27 mouse cellular contexts compared by ENCODE assay signal in the genomic region with DNA sequence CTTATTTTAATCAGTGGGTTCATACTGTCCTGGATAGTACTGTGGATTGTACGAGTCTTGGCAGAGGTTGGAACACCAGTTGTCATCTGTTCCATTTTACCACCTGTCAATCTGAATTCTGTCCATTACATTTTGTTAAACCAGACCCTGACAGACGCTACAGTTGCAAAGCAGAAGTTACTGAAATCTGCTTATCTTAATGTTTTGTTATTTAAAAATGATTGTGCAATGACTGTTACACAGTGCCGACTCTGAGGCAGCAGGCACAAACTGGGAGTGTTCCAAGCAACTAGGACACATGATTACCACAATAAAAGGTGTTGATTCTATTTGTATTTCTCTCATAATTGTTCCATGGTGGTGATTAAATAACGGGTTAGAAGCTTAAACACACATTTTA.
DNase-seq lines count a peak whose midpoint lies in the region; ATAC-seq and TF ChIP-seq lines count a peak whose summit lies in the region.
"Had no signal": no experiment of that assay in that cellular context is flagged by ENCODE, and none has a peak within 500 bp of the region (broad histone marks: within the 10 kb centered on the region; RNA-seq: fewer than 3 reads in every experiment).

No protein-coding gene starts in this region.

- 59% methylated on average over 4 of the region's 4 CpGs for WGBS in forebrain, embryonic 14.5 days
- 84% methylated on average over 4 of the region's 4 CpGs for WGBS in forebrain, embryonic 10.5 days
- WGBS in forebrain, embryonic 16.5 days: 53% methylated on average over 4 of the region's 4 CpGs
- 85% methylated on average over 4 of the region's 4 CpGs for WGBS in kidney, embryonic 14.5 days

- no peak overlapping the region for H3K4me2 ChIP-seq in forebrain, embryonic 14.5 days (ENCODE audit: low read length)
- no peak overlapping the region for H3K4me2 ChIP-seq in forebrain, embryonic 16.5 days (ENCODE audit: low read length)
- no peak overlapping the region for H3K4me2 ChIP-seq in kidney, embryonic 14.5 days (replicated peaks; ENCODE audit: low read depth, low read length)
- H3K4me2 ChIP-seq: heart, embryonic 15.5 days; hindbrain, embryonic 14.5 days; neural tube, embryonic 13.5 days had no signal

- peak; percentile 47 to 61; a peak in 3 of 4 replicates for TF ChIP-seq EP300 in MEL (IDR thresholded peaks at IDR 0.05; ENCODE audit: low read depth in 1 of 2, low read length in 2 of 2)

- no peak for TF ChIP-seq RAD21 in MEL (IDR thresholded peaks at IDR 0.05; ENCODE audit: low read depth, low read length)

- no peaks in the 10 kb centered on the region for H3K36me3 ChIP-seq in forebrain, embryonic 14.5 days (ENCODE audit: control insufficient read depth, insufficient read depth, low read length)
- no peaks in the 10 kb centered on the region for H3K36me3 ChIP-seq in forebrain, embryonic 10.5 days (replicated peaks)
- no peaks in the 10 kb centered on the region for H3K36me3 ChIP-seq in MEL (ENCODE audit: control insufficient read depth in 1 of 2, insufficient read depth in 2 of 2, low read length in 2 of 2)
- no peaks in the 10 kb centered on the region for H3K36me3 ChIP-seq in forebrain, embryonic 16.5 days (ENCODE audit: control insufficient read depth, insufficient read depth)
- no peaks in the 10 kb centered on the region for H3K36me3 ChIP-seq in kidney, embryonic 14.5 days (ENCODE audit: control insufficient read depth, insufficient read depth, low read length)
- H3K36me3 ChIP-seq: embryonic facial prominence, embryonic 10.5 days; heart, embryonic 15.5 days; midbrain, embryonic 10.5 days; neural tube, embryonic 13.5 days had no signal

- no peak for TF ChIP-seq CTCF in MEL (IDR thresholded peaks at IDR 0.05 in 2 of 3, conservative IDR thresholded peaks at IDR 0.05 in 1 of 3; ENCODE audit: control insufficient read depth in 1 of 3, insufficient read depth in 1 of 3, low read depth in 2 of 3, low read length in 3 of 3, poor library complexity in 1 of 3, severe bottlenecking in 1 of 3)

- ATAC-seq in forebrain, embryonic 14.5 days: no peak; the same call in 1 of the 2 replicates
- ATAC-seq in forebrain, embryonic 16.5 days: peak; percentile 47; the same call in 1 of the 2 replicates
- ATAC-seq in kidney, embryonic 14.5 days (ENCODE audit: low FRiP score, low TSS enrichment): no peak
- ATAC-seq: CD4-positive, CD25-positive, alpha-beta regulatory T cell, adult 4 months; inflammation-experienced regulatory T-cells, adult 6 months; midbrain, embryonic 16.5 days; Patski had no signal

- no peaks in the 10 kb centered on the region for H3K4me1 ChIP-seq in forebrain, embryonic 14.5 days (ENCODE audit: control insufficient read depth, insufficient read depth, low read length)
- H3K4me1 ChIP-seq in forebrain, embryonic 10.5 days: no peaks in the 10 kb centered on the region
- no peaks in the 10 kb centered on the region for H3K4me1 ChIP-seq in MEL (ENCODE audit: control insufficient read depth in 1 of 2, insufficient read depth in 2 of 2, low read length in 2 of 2)
- H3K4me1 ChIP-seq in forebrain, embryonic 16.5 days (replicated peaks; ENCODE audit: control insufficient read depth, insufficient read depth, low read length): no peaks in the 10 kb centered on the region
- no peaks in the 10 kb centered on the region for H3K4me1 ChIP-seq in kidney, embryonic 14.5 days (ENCODE audit: control insufficient read depth, insufficient read depth, low read length)
- H3K4me1 ChIP-seq: embryonic facial prominence, embryonic 10.5 days; heart, embryonic 15.5 days; midbrain, embryonic 10.5 days; neural tube, embryonic 13.5 days had no signal

- H3K4me3 ChIP-seq in forebrain, embryonic 14.5 days (ENCODE audit: low read depth, low read length): no peak overlapping the region
- no peak overlapping the region for H3K4me3 ChIP-seq in forebrain, embryonic 10.5 days
- no peak overlapping the region for H3K4me3 ChIP-seq in MEL (ENCODE audit: control insufficient read depth in 1 of 2, insufficient read depth in 1 of 2, low read depth in 2 of 2, low read length in 2 of 2)
- no peak overlapping the region for H3K4me3 ChIP-seq in forebrain, embryonic 16.5 days (replicated peaks; ENCODE audit: low read length)
- no peak overlapping the region for H3K4me3 ChIP-seq in kidney, embryonic 14.5 days (ENCODE audit: low read length)
- H3K4me3 ChIP-seq: embryonic facial prominence, embryonic 10.5 days; heart, embryonic 15.5 days; left cerebral cortex, adult 2 months; midbrain, embryonic 10.5 days; myocyte; neural tube, embryonic 13.5 days had no signal

- H3K27me3 ChIP-seq in forebrain, embryonic 14.5 days (replicated peaks; ENCODE audit: control insufficient read depth, insufficient read depth, low read length): no peaks in the 10 kb centered on the region
- no peaks in the 10 kb centered on the region for H3K27me3 ChIP-seq in forebrain, embryonic 10.5 days (ENCODE audit: poor library complexity, severe bottlenecking)
- H3K27me3 ChIP-seq in MEL (ENCODE audit: control insufficient read depth in 1 of 2, insufficient read depth in 2 of 2, low read length in 2 of 2): no peaks in the 10 kb centered on the region
- H3K27me3 ChIP-seq in forebrain, embryonic 16.5 days (replicated peaks; ENCODE audit: control insufficient read depth, insufficient read depth, low read length): no peaks in the 10 kb centered on the region
- no peaks in the 10 kb centered on the region for H3K27me3 ChIP-seq in kidney, embryonic 14.5 days (ENCODE audit: control insufficient read depth, insufficient read depth, low read length)
- H3K27me3 ChIP-seq: heart, embryonic 15.5 days; neural tube, embryonic 13.5 days; Patski had no signal

- peak; percentile 45 for DNase-seq in forebrain, embryonic 14.5 days (ENCODE audit: low spot score)
- no peak for DNase-seq in forebrain, embryonic 10.5 days (ENCODE audit: extremely low spot score, low spot score)
- DNase-seq in MEL (ENCODE audit: low read depth, low spot score): peak; percentile 31
- DNase-seq in layer of hippocampus, adult 9-10 months (ENCODE audit: low spot score): peak; percentile 82
- DNase-seq in kidney, postnatal 25 days: no peak
- no peak for DNase-seq in kidney, postnatal 4 days
- DNase-seq: adrenal gland, adult 2 months; cerebellum, adult 9-11 months; gastrocnemius, postnatal 25 days; heart, postnatal 4 days; kidney, adult 2 months; right cerebral cortex, postnatal 25 days had no signal

- H3K27ac ChIP-seq in forebrain, embryonic 14.5 days (ENCODE audit: low read depth, low read length): no peak overlapping the region
- no peak overlapping the region for H3K27ac ChIP-seq in forebrain, embryonic 10.5 days
- H3K27ac ChIP-seq in MEL (ENCODE audit: control insufficient read depth, low read depth, low read length): no peak overlapping the region
- no peak overlapping the region for H3K27ac ChIP-seq in forebrain, embryonic 16.5 days (ENCODE audit: low read length)
- no peak overlapping the region for H3K27ac ChIP-seq in kidney, embryonic 14.5 days (ENCODE audit: low read depth, low read length)
- H3K27ac ChIP-seq: embryonic facial prominence, embryonic 10.5 days; heart, embryonic 15.5 days; hindbrain, embryonic 14.5 days; left cerebral cortex, adult 2 months; liver, embryonic 14.5 days; macrophage; midbrain, embryonic 10.5 days; neural tube, embryonic 13.5 days had no signal

- no peaks in the 10 kb centered on the region for H3K79me2 ChIP-seq in MEL (ENCODE audit: control insufficient read depth, insufficient read depth, low read length, poor library complexity)

- no peaks in the 10 kb centered on the region for H3K9me3 ChIP-seq in forebrain, embryonic 14.5 days (replicated peaks; ENCODE audit: control insufficient read depth, low read length)
- H3K9me3 ChIP-seq in forebrain, embryonic 10.5 days: no peaks in the 10 kb centered on the region
- H3K9me3 ChIP-seq in MEL (replicated peaks; ENCODE audit: insufficient read depth, low read length): no peaks in the 10 kb centered on the region
- no peaks in the 10 kb centered on the region for H3K9me3 ChIP-seq in forebrain, embryonic 16.5 days (ENCODE audit: control insufficient read depth, low read length)
- H3K9me3 ChIP-seq in kidney, embryonic 14.5 days (ENCODE audit: control insufficient read depth, low read length): no peaks in the 10 kb centered on the region
- H3K9me3 ChIP-seq: embryonic facial prominence, embryonic 10.5 days; heart, embryonic 15.5 days; midbrain, embryonic 10.5 days; neural tube, embryonic 13.5 days had no signal

- no peak overlapping the region for H3K9ac ChIP-seq in forebrain, embryonic 14.5 days (ENCODE audit: low read length)
- H3K9ac ChIP-seq in MEL (ENCODE audit: control insufficient read depth, low read depth, low read length, poor library complexity, severe bottlenecking): no peak overlapping the region
- no peak overlapping the region for H3K9ac ChIP-seq in forebrain, embryonic 16.5 days (replicated peaks; ENCODE audit: low read depth, low read length)
- no peak overlapping the region for H3K9ac ChIP-seq in kidney, embryonic 14.5 days (ENCODE audit: low read depth, low read length)
- H3K9ac ChIP-seq: heart, embryonic 15.5 days; hindbrain, embryonic 14.5 days; liver, embryonic 14.5 days; neural tube, embryonic 13.5 days had no signal

- TF ChIP-seq POLR2A in MEL (IDR thresholded peaks at IDR 0.05; ENCODE audit: control insufficient read depth in 1 of 2, insufficient read depth in 1 of 2, low read depth in 1 of 2, low read length in 2 of 2, poor library complexity in 1 of 2): no peak

TF ChIP-seq in MEL, 35 proteins besides CTCF, POLR2A, EP300 and RAD21:
- TF ChIP-seq TCF12 (IDR thresholded peaks at IDR 0.05; ENCODE audit: low read depth, low read length) (0 out of 2 replicates have a peak, but pooled peaks have one; percentile 8), USF2 (IDR thresholded peaks at IDR 0.05; ENCODE audit: borderline replicate concordance in 1 of 2, insufficient read depth in 1 of 2, low read depth in 1 of 2, low read length in 2 of 2) (no peak), RCOR1 (IDR thresholded peaks at IDR 0.05; ENCODE audit: low read depth, low read length) (peak; percentile 58; the same call in 1 of the 2 replicates), ETS1 (IDR thresholded peaks at IDR 0.05; ENCODE audit: low read depth, low read length) (0 out of 2 replicates have a peak, but pooled peaks have one; percentile 13), MYB (IDR thresholded peaks at IDR 0.05; ENCODE audit: low read depth, low read length) (peak; percentile 42; the same call in 1 of the 2 replicates), MAX (IDR thresholded peaks at IDR 0.05; ENCODE audit: low read length) (no peak)
TF ChIP-seq in MEL: peak in this region for 4.

Comparison
In these comparisons a context has a peak if more than half of its experiments do, and no peak if none do; other contexts are left out.
1. DNase-seq: peak in forebrain, embryonic 14.5 days (single experiment), MEL (single experiment) and layer of hippocampus, adult 9-10 months (single experiment); none in forebrain, embryonic 10.5 days (single experiment), kidney, postnatal 25 days (0 of 2) and kidney, postnatal 4 days (0 of 2).